Mouse (Mus musculus) adrenal gland, postnatal 25 days (tissue): ENCODE measurements around the gene Cacna1i. TPM values are rescaled to one million over a fixed set of nuclear protein-coding genes. Genes with fewer than 3 reads are reported as not detected.
A peak's percentile ranks its signal among the peaks of the same experiment; 100 is the strongest.

Experiments
- DNase-seq: peaks from one replicate; pipeline ENCODE4 v3.0.0; 2021; ENCODE audit warnings: mixed read lengths
- total RNA-seq: library from RNA; stranded (reverse); gene quantifications from 2 replicates; pipeline ENCODE4 v1.2.3, GENCODE M21; 2021

Gene Cacna1i
- total RNA-seq, 1 experiment from 2014 or later = 0.94 TPM

- DNase-seq = no peak
These were observed 47.7 kb downstream of the Cacna1i start for GRCm38 (mm10) chr15:80334766-80335165.

GRCm38 (mm10) chr15:80335196-80335595 is 48.2 kb downstream of the Cacna1i start:
- no peak for DNase-seq

GRCm38 (mm10) chr15:80340348-80340747 is 53.3 kb downstream of the Cacna1i start:
- DNase-seq = peak; percentile 42

- no peak for DNase-seq
These were observed 55.4 kb downstream of the Cacna1i start for GRCm38 (mm10) chr15:80342394-80342793.

GRCm38 (mm10) chr15:80343031-80343430 is 56.0 kb downstream of the Cacna1i start:
- peak; percentile 64 for DNase-seq

GRCm38 (mm10) chr15:80343731-80344130 is 56.7 kb downstream of the Cacna1i start:
- no peak for DNase-seq

GRCm38 (mm10) chr15:80346510-80346909 is 59.5 kb downstream of the Cacna1i start:
- DNase-seq = no peak

GRCm38 (mm10) chr15:80350431-80350830 is 63.4 kb downstream of the Cacna1i start:
- peak; percentile 59 for DNase-seq

- peak; percentile 59 for DNase-seq
These were observed 71.8 kb downstream of the Cacna1i start for GRCm38 (mm10) chr15:80358798-80359197.

GRCm38 (mm10) chr15:80361780-80362508 is 74.9 kb downstream of the Cacna1i start:
- DNase-seq = no peak

- no peak for DNase-seq
These were observed 75.6 kb downstream of the Cacna1i start for GRCm38 (mm10) chr15:80362509-80363172.

GRCm38 (mm10) chr15:80363821-80364715 is 77.0 kb downstream of the Cacna1i start:
- no peak for DNase-seq

GRCm38 (mm10) chr15:80366899-80367298 is 79.9 kb downstream of the Cacna1i start:
- peak; percentile 23 for DNase-seq

- no peak for DNase-seq
These were observed 86.4 kb downstream of the Cacna1i start for GRCm38 (mm10) chr15:80373219-80373964.

GRCm38 (mm10) chr15:80374854-80375253 is 87.8 kb downstream of the Cacna1i start:
- no peak for DNase-seq

GRCm38 (mm10) chr15:80387185-80387584 is 100.1 kb downstream of the Cacna1i start:
- no peak for DNase-seq

GRCm38 (mm10) chr15:80391791-80392190 is 104.8 kb downstream of the Cacna1i start:
- DNase-seq = no peak

- DNase-seq = no peak
These were observed 108.0 kb downstream of the Cacna1i start for GRCm38 (mm10) chr15:80395035-80395434.

- DNase-seq = no peak
These were observed 112.4 kb downstream of the Cacna1i start for GRCm38 (mm10) chr15:80399451-80399850.

- DNase-seq = no peak
These were observed 114.4 kb downstream of the Cacna1i start for GRCm38 (mm10) chr15:80401387-80401898.

- DNase-seq = no peak
These were observed 114.9 kb downstream of the Cacna1i start for GRCm38 (mm10) chr15:80401980-80402379.

- DNase-seq = no peak
These were observed 120.8 kb downstream of the Cacna1i start for GRCm38 (mm10) chr15:80407873-80408272.
